Mouse (Mus musculus): ENCODE results near the gene Olfr561. TPM values are rescaled to one million over a fixed set of nuclear protein-coding genes. Genes with fewer than 3 reads are reported as not detected.

Olfr561 gene
- not detected for total RNA-seq (2021)

GRCm38 (mm10) chr7:102770921-102771320 lies at the start of gene Olfr561:
Gene Olfr561 (plus strand): TSS chr7:102771221.
- no peak for DNase-seq (ENCODE audit: extremely low spot score in 1 of 2, low spot score in 2 of 2)
- intact Hi-C loops (cut with DNase I), result no loop called here

GRCm38 (mm10) chr7:102727391-102727790 lies 43.6 kb upstream of the Olfr561 start, which contains the start of gene Olfr559:
Gene Olfr559 (minus strand): TSS chr7:102727491.
- no peak for DNase-seq (ENCODE audit: extremely low spot score in 1 of 2, low spot score in 2 of 2)
- intact Hi-C loops (cut with DNase I), result no loop called here

- intact Hi-C loops (cut with DNase I), result no loop called here
- no peak for DNase-seq (ENCODE audit: extremely low spot score in 1 of 2, low spot score in 2 of 2)
Measured at GRCm38 (mm10) chr7:102733793-102734192, 37.2 kb upstream of the Olfr561 start.

DNA sequence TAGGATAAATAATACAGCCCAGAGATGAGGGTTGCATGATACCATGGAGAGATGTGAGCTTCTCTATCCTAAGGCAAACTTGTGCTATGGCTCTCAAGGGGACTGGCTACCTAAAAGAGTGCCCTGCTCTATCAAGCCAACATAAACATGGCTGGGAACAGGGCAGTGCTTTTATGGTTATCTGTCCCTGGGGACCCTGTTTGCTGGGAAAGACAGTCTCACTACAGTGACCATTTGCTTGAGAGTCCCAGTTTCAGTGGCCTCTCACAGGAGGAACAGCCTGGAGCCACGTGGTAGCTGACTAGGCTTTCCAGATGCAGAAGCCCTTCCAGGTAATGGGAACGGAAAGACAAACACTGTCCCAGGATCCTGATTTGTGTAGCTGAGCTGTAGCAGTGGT lies 33.3 kb upstream of the Olfr561 start:
- intact Hi-C loops (cut with DNase I), result no loop called here
- DNase-seq (ENCODE audit: extremely low spot score in 1 of 2, low spot score in 2 of 2), result no peak

GRCm38 (mm10) chr7:102752086-102752485 lies 18.9 kb upstream of the Olfr561 start:
- intact Hi-C loops (cut with DNase I), result no loop called here
- no peak for DNase-seq (ENCODE audit: extremely low spot score in 1 of 2, low spot score in 2 of 2)

DNA sequence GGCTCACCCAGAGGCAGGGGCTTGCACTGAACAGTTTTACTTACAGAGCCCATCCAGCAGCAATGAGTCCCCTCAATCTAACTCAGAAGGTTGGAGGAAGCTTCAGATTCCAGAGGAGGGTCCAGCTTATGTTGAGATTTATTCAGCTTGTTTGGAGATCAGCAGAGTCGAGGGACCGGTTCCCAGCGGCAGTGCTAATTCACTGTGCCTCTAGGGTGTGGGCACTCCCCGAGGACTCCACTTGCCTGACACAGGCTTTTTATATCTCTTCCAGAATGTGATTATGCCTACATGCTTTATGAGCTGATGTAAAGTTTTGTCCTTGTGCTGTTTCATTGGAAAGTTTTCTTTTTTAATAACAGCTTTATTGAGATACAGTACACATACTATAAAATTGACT lies 11.8 kb upstream of the Olfr561 start, which contains the start of the genes Olfr560 and Olfr78:
Gene Olfr560 (minus strand): TSS at position 101 of the 400 bp plus-strand sequence.
Gene Olfr78 (minus strand): TSS at position 206 of the 400 bp plus-strand sequence.
- intact Hi-C loops (cut with DNase I), result no loop called here
- no peak for DNase-seq (ENCODE audit: extremely low spot score in 1 of 2, low spot score in 2 of 2)

GRCm38 (mm10) chr7:102803180-102803579 lies 32.2 kb downstream of the Olfr561 start, which contains the start of gene Olfr564:
Gene Olfr564 (plus strand): TSS chr7:102803480.
- intact Hi-C loops (cut with DNase I), result no loop called here
- no peak for DNase-seq (ENCODE audit: extremely low spot score in 1 of 2, low spot score in 2 of 2)

Other genes starting within 250 kb of the Olfr561 start
- not detected for gene Olfr547, start 236.5 kb upstream of the Olfr561 start, total RNA-seq (2021)
- gene Olfr548-ps1, start 230.3 kb upstream of the Olfr561 start, total RNA-seq (2021), result not detected
- gene Olfr549, start 221.4 kb upstream of the Olfr561 start, total RNA-seq (2021), result not detected
- gene Trim21, start 205.7 kb upstream of the Olfr561 start, total RNA-seq (2021), result 1 to 10 TPM; 1.8 to 2.9 TPM
- gene Olfr550, start 199.8 kb upstream of the Olfr561 start, total RNA-seq (2021), result under 1 TPM; 0.24 to 0.51 TPM
- gene Olfr551, start 179.3 kb upstream of the Olfr561 start, total RNA-seq (2021), result not detected
- not detected for gene Olfr552, start 173.5 kb upstream of the Olfr561 start, total RNA-seq (2021)
- gene Olfr553, start 153.0 kb upstream of the Olfr561 start, total RNA-seq (2021), result not detected
- gene Olfr554, start 132.8 kb upstream of the Olfr561 start, total RNA-seq (2021), result not detected
- not detected for gene Olfr555, start 112.4 kb upstream of the Olfr561 start, total RNA-seq (2021)
- not detected for gene Olfr556, start 106.3 kb upstream of the Olfr561 start, total RNA-seq (2021)
- gene Trim68, start 83.9 kb upstream of the Olfr561 start, total RNA-seq (2021), result 1 to 10 TPM; 4.9 to 5.4 TPM
- not detected for gene Olfr557, start 75.3 kb upstream of the Olfr561 start, total RNA-seq (2021)
- under 1 TPM; 0.15 to 0.32 TPM for gene Olfr558, start 69.0 kb upstream of the Olfr561 start, total RNA-seq (2021)
- gene Olfr33, start 52.2 kb upstream of the Olfr561 start, total RNA-seq (2021), result not detected
- not detected for gene Olfr559, start 43.7 kb upstream of the Olfr561 start, total RNA-seq (2021)
- gene Olfr560, start 11.9 kb upstream of the Olfr561 start, total RNA-seq (2021), result not detected
- gene Olfr78, start 11.8 kb upstream of the Olfr561 start, total RNA-seq (2021), result under 1 TPM; 0.51 to 0.55 TPM
- not detected for gene Olfr564, start 32.3 kb downstream of the Olfr561 start, total RNA-seq (2021)
- gene Olfr566, start 87.5 kb downstream of the Olfr561 start, total RNA-seq (2021), result not detected
- gene Olfr568, start 105.9 kb downstream of the Olfr561 start, total RNA-seq (2021), result not detected
- gene Olfr569, start 119.7 kb downstream of the Olfr561 start, total RNA-seq (2021), result not detected
- not detected for gene Olfr570, start 123.4 kb downstream of the Olfr561 start, total RNA-seq (2021)
- gene Olfr571, start 146.3 kb downstream of the Olfr561 start, total RNA-seq (2021), result not detected
- not detected for gene Olfr572, start 153.2 kb downstream of the Olfr561 start, total RNA-seq (2021)
- not detected for gene Olfr573-ps1, start 171.4 kb downstream of the Olfr561 start, total RNA-seq (2021)
- gene Olfr574, start 177.2 kb downstream of the Olfr561 start, total RNA-seq (2021), result not detected
- gene Olfr575, start 187.6 kb downstream of the Olfr561 start, total RNA-seq (2021), result not detected
- not detected for gene Olfr576, start 191.4 kb downstream of the Olfr561 start, total RNA-seq (2021)
- gene Olfr577, start 204.7 kb downstream of the Olfr561 start, total RNA-seq (2021), result not detected
- gene Olfr578, start 218.1 kb downstream of the Olfr561 start, total RNA-seq (2021), result not detected

All from left cerebral cortex, postnatal 10 days (tissue).